Mouse (Mus musculus) cortical plate, adult 2 months (tissue): ENCODE measurements around the gene Pcsk4.

Experiments
- CTCF ChIP-seq: fragments of 200-500 bp; IDR thresholded peaks from 2 replicates; pipeline ENCODE4 v1.5.1; 2011; ENCODE audit warnings: mild to moderate bottlenecking, control low read depth, low read length; ENCODE audit not compliant: insufficient read depth; ENCODE audit errors: extremely low read depth
- POLR2A ChIP-seq: fragments of 200-500 bp; IDR thresholded peaks from 2 replicates; pipeline ENCODE4 v1.6.1; 2011; ENCODE audit warnings: mild to moderate bottlenecking, low read length, control low read depth; ENCODE audit not compliant: insufficient read depth; ENCODE audit errors: extremely low read depth

DNA sequence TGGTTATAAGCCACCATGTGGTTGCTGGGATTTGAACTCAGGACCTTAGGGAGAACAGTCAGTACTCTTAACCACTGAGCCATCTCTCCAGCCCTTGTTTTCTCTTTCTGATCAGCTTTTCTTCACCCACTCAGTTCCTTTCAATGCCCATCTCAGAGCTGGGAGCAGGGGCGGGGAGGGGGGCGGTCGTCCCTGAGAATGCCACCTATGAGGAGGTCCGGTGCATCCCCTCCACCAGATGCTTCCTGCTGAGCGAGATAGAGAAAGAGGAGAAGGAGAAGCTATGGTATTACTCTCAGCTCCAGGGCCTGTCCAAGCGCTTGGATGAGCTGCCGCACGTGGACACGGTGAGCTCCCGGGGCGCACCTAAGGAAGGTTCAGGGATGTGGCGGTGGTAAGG, 24.8 kb downstream of the Pcsk4 start:
- TF ChIP-seq POLR2A (no peak), CTCF (no peak)
